Mouse (Mus musculus): ENCODE measurements around the gene Tle3.
A peak's percentile ranks its signal among the peaks of the same experiment; 100 is the strongest.

Tle3 gene

DNA sequence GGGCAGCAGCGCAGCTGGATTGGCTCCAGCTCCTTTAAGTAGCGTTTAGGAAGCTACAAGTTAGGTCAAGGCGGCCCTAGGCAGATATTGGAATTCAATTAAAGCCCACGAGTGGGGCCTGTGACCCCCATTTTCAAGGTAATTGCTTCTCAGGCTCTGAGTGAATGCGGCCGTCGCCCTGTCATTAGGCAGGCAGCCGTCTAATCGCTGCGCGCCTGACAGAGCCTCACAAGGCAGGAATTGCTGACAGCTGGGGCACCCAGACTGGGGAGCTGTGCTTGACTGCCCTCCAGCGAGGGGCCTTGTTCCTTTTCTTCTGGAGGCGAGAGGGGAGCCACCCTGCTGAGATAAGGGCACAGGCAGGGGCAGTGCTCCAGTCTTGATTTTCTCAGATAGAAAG is 24.3 kb downstream of the Tle3 start:
- DNase-seq (ENCODE audit: low read depth) = no peak

DNA sequence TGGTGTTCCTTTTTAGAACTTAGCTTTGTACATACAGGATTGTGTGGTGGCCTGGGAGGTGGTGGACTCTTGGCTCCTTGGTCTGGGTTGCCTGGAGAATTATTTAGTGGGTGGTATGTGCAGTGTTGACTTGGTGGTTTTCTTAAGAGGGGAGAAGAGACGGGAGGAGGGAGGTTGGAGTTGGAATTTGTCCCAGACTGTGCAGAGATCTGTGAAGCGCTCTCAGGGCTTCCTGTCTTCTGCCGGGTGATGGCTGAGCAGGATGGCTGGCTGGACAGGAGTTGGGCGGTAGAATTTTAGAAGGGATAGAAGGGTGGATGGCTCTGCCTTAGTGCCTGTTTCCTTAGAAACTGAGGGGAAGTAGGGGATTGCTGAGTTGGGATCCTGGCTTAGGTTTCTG is 25.0 kb downstream of the Tle3 start:
- no peak for DNase-seq (ENCODE audit: low read depth)

DNA sequence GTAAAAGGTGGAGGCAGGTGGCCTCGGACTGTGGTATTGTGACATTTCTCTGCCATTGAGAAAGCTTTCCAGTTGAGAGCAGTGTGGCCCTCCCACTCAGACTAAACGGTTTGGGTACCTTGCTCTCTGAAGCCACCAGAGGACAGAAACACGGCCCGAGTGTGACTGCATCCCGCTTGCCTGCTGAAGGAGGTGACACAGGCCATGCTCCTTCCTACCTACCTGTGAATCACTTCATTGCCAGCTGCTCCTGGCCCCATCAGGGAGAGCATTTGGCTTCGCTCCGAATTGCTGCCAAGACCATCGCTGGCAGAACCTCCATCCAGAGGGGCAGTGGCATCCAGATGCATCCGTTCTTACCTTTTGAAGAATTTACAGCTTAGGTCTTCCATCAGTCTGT is 26.0 kb downstream of the Tle3 start:
- no peak for DNase-seq (ENCODE audit: low read depth)

GRCm38 (mm10) chr9:61400132-61400531 is 28.0 kb downstream of the Tle3 start:
- no peak for DNase-seq (ENCODE audit: low read depth)

DNA sequence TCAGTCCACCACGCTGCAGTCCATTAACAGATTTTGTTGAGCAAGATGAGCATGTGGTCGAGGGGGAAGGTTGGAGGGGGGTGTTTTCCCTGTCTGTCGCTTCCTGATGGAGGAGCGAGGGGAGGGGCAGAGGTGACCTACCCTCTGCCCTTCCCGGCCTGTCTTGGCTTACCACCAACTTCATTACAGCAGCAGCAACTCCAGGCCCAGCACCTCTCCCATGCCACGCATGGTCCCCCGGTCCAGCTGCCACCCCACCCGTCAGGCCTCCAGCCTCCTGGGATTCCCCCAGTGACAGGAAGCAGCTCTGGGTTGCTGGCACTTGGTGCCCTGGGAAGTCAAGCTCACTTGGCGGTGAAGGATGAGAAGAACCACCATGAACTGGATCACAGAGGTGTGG is 29.5 kb downstream of the Tle3 start:
- DNase-seq (ENCODE audit: low read depth) = no peak

DNA sequence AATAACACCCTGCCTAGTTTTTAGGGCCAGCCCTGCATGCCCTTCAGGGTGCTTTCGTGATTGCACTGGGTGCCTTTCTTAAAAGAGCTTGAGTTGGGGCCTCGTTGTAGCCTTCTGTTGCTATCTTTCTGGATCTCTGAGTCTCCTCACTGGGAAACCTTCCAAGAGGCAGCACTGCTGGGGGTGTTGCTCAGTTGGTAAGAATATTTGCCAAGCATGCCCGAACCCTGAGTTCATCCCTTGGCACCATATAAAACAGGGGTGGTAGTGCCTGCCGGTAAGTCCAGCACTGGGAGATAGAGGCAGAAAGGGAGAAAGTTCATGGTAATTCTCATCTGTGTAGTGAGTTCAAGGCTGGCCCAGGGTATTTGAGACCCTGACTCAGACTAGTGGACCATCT is 30.1 kb downstream of the Tle3 start:
- DNase-seq (ENCODE audit: low read depth) = peak; percentile 74

GRCm38 (mm10) chr9:61402716-61403115 is 30.6 kb downstream of the Tle3 start:
- DNase-seq (ENCODE audit: low read depth) = peak; percentile 10

DNA sequence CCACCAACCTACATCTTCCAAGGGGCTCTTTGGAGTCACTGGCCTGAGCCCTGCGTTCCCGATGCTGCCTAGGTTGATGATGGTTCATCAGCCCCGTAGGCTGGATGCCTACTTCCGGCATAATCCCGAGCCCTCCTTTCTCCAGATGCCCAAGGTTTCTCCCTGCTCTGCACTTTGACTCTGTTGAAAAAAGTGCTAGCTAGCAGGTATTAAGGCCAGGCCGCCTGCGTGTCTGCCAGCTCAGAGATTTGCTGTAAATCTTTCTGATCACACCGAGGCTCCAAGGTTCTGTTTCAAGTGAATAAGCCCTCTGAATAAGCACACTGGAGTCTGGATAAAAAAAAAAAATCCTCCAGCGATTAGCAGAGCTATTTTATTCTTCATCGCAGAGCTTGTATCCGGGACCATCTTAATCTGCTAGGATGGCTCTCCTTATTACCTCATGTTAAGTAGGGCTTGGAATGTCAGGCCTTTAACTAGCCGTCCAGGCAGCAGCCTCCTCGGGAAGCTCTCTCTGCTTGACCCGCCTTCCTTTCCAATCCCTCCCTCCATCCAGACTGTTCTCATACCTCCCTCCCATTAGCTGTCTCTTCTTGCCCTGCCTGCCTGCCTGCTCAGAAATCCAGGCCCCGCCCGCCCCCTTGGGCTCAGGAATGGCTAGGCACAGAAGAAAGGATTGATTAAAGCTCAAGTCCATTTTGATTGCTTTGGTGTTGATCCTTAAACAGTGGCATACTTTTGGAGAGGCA is 31.9 kb downstream of the Tle3 start:
- DNase-seq (ENCODE audit: low read depth) = no peak

GRCm38 (mm10) chr9:61404615-61404980 is 32.4 kb downstream of the Tle3 start:
- DNase-seq (ENCODE audit: low read depth) = no peak

- DNase-seq (ENCODE audit: low read depth) = peak; percentile 20
Observed at GRCm38 (mm10) chr9:61404998-61405621, 32.9 kb downstream of the Tle3 start.

- DNase-seq (ENCODE audit: low read depth) = no peak
Observed at GRCm38 (mm10) chr9:61406343-61406742, 34.2 kb downstream of the Tle3 start.

DNA sequence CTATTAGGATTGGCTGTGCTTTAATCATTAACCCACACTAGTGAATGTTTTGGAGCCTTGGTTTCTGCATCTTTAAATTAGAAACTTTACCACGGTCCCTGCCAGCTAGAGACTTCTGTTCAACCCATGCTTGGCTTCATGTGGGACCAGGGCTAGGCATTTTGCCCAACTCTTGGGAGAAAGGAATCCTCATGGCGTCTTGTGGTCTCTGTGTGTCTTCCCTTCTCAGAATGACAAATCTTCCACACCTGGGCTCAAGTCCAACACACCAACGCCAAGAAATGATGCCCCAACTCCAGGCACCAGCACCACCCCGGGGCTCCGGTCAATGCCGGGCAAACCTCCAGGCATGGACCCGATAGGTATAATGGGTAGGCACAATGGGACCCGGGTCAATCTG is 36.9 kb downstream of the Tle3 start:
- peak; percentile 38 for DNase-seq (ENCODE audit: low read depth)

DNA sequence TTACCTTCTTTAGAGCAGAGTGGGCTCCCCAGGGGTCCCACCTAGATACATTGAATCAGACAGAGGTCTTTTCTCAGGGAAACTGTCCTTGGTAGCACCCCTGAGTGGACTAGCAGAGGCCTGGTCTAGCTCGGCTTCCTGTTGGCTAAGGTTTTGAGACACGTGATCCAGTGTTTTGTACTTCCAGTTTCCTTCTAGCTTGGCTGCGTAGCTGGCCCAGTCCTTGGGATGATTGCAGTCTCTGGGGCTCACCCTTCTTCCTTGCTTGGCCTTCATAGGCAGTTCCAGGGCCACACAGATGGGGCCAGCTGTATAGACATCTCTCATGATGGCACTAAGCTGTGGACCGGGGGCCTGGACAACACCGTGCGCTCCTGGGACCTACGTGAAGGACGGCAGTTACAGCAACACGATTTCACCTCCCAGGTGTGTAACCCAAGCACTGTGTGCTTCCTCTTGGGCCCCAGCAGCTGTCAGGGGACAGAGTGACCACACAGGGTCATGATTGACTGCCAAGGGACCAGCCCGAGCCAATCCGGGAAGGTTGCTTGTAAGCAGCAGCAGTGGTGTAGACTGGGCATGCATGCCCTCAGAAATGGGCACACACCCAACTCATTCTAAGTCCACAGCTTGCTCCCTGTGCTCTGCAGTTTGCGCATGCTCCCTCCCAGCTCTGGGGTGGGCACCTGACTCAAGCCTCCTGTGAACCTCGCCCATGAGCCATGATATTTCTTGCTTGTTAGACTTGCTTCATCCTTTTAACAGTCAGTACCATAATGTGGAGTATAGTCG is 41.7 kb downstream of the Tle3 start:
- DNase-seq (ENCODE audit: low read depth) = no peak

DNA sequence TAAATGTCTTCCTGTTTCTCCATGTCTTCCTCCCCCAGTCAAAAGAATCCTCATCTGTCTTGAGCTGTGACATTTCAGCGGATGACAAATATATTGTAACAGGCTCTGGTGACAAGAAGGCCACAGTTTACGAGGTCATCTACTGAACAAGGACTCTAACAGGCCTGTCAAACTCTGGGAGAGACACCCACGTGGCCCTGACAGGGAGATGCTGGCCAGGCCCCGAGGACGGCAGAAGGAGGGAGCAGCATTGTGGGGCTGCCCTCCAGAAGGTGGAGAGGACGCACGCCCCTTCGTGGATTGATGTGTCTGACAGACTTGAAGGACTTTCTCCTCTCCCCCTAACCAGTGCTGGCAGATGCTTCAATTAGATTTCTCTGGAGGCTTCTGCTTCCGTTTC is 44.4 kb downstream of the Tle3 start:
- DNase-seq (ENCODE audit: low read depth) = no peak

DNA sequence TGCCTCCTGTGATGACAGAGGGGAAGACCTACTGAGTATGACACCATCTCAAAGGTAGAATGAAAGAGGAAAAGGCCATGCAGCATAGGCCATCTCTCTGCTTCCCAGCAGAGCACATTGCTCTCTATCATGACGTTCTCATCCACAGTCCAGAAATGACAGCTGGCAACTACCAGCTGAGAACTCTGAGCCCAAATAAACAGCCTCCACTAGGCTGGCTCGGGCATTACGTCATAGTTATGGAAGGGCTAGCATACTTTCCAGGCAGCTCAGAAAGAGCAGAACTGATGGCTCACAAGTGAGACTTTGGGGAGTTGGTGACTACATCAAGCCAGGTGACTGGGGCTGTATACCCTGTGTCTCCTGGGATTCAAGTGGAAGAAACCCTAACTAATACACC is 49.5 kb downstream of the Tle3 start:
- DNase-seq (ENCODE audit: low read depth) = peak; percentile 16

GRCm38 (mm10) chr9:61424245-61424644 is 52.1 kb downstream of the Tle3 start:
- no peak for DNase-seq (ENCODE audit: low read depth)

DNA sequence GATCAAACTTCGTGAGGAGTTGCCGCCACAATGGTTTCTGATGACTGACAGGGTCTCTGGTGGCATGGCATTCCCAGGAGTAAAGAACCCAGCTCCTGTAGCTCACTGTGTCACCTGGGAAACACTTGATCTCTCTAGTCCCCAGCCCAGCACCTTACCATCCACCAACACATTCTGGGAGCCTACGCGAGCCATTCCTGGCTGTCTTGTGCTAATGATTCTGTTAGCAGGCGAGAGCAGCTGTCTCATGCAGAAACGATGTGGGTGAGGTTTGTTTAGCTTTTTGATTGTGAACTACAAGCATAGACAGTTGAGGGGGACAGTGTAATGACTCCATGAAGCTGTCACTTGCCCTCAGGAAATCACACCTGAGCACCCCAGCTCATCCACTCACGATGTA is 54.3 kb downstream of the Tle3 start:
- no peak for DNase-seq (ENCODE audit: low read depth)

DNA sequence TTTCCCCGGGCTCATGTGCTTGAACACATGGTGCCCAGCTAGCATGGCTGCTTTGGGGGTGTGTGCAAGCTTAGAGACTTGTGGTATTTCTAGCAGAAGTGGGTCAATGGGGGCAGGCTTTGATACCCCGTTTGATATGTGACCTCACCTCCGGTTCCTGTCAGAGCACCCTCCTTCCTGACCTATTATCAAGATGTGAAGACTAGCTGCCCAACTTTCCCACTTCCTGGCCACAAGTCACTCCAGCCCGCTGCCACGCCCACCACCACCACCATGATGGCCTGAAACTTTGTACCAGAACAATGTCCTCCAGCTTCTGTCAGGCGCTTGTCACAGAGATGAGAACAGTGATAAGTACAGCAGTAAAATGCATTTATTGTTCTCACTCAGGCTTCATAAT is 54.9 kb downstream of the Tle3 start:
- no peak for DNase-seq (ENCODE audit: low read depth)

GRCm38 (mm10) chr9:61427901-61428300 is 55.7 kb downstream of the Tle3 start:
- peak; percentile 9 for DNase-seq (ENCODE audit: low read depth)

DNA sequence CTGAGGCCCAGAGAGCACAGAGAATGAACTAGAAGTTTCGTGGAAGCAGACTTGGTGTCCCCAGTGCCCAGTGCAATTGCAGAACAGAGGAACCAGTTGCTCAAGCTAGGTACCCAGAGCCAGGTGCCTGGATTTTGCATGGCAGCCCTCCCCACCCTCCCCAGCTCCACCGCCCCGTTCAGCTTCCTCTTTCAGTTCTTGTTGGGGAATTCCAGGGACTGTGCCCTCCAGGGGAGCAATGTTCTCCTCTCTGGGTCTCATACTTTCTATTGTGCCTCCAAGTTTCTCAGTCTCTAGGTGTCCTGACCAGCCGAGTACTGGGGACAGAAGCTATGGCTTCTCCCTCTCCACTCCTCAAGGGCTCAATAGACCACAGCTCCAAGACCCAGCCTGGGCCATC is 59.7 kb downstream of the Tle3 start:
- DNase-seq (ENCODE audit: low read depth) = no peak

- DNase-seq (ENCODE audit: low read depth) = no peak
Observed at GRCm38 (mm10) chr9:61433206-61433605, 61.0 kb downstream of the Tle3 start.

- DNase-seq (ENCODE audit: low read depth) = peak; percentile 31
Observed at GRCm38 (mm10) chr9:61434062-61434461, 61.9 kb downstream of the Tle3 start.

Measured in NIH3T3 (cell line).